Comparison of ENCODE assay signal across 1 mouse cellular context in the genomic region with DNA sequence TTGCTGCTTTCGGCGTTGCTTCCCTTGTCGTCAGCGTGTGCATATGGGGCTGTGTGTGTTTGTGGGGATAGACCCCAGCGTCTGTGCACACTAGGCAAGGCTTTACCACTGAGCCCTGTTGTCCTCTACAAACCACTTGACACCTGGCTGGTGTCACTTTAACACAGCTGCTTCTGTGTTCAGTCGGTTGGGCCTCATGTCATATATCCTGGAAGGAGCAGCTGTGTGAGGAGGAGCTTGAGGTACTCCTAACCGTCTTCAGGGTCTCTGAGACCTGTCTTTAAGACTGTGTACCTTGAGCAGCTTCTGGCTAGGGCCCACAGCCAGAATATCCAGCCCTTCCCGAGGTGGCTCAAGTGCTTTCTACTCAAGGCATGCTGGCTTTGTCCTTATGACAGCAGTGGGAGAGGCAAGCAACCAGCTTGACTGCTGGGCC.
A peak's percentile ranks its signal among the peaks of the same experiment; 100 is the strongest.
TF ChIP-seq lines count a peak whose summit lies in the region.

No protein-coding gene starts in this region.

TF ChIP-seq in CH12.LX, 34 proteins besides CTCF, POLR2A, EP300 and RAD21 (continued from another document):
- TF ChIP-seq ETS1 (conservative IDR thresholded peaks at IDR 0.05; ENCODE audit: low read depth, low read length), result peak; percentile 65
- no peak for TF ChIP-seq USF2 (conservative IDR thresholded peaks at IDR 0.05; ENCODE audit: low read depth, low read length)
- TF ChIP-seq UBTF (IDR thresholded peaks at IDR 0.05; ENCODE audit: low read depth, low read length), result 0 out of 2 replicates have a peak, but pooled peaks have one; percentile 14
- no peak for TF ChIP-seq POLR2AphosphoS2 (IDR thresholded peaks at IDR 0.05; ENCODE audit: low read depth, low read length)
- no peak for TF ChIP-seq CHD2 (IDR thresholded peaks at IDR 0.05; ENCODE audit: low read length)
